Mouse (Mus musculus): ENCODE measurements at regions not wholly inside any gene's neighbourhood (a gene's known extent, or its start where the extent isn't known, plus 50 kb on each side); places are given as distances from the start of the nearest gene placed in this dataset.

- TF ChIP-seq CTCF (IDR thresholded peaks at IDR 0.05; ENCODE audit: extremely low read depth, insufficient read length, insufficient replicate concordance, low read depth, low read length): no peak
- TF ChIP-seq POLR2A (IDR thresholded peaks at IDR 0.05; ENCODE audit: low read depth, low read length): no peak
Observed at GRCm38 (mm10) chr7:121289737-121290136, 101.9 kb upstream of the Hs3st2 start.

Data from small intestine, adult 2 months (tissue).